Mouse (Mus musculus) kidney, postnatal 0 days (tissue): ENCODE measurements around the gene Fmn2. TPM values are rescaled to one million over a fixed set of nuclear protein-coding genes. Genes with fewer than 3 reads are reported as not detected.
A peak's percentile ranks its signal among the peaks of the same experiment; 100 is the strongest.

Experiments
- ATAC-seq: fragments of 200-750 bp; cut with Nextera tagmentation; replicated peaks from 2 replicates; pipeline ENCODE4 v1.8.0; 2017; ENCODE audit warnings: low read depth, moderate number of reproducible peaks, moderate TSS enrichment, moderate library complexity; ENCODE audit not compliant: low FRiP score
- DNase-seq: peaks from one replicate; pipeline ENCODE4 v3.0.0-alpha.2; 2016; ENCODE audit warnings: low spot score
- H3K27ac ChIP-seq: fragments of 300-500 bp; sonication (generic); 2 replicates; pipeline ENCODE4 v1.5.1; 2014; ENCODE audit warnings: mild to moderate bottlenecking
- H3K27me3 ChIP-seq: fragments of 300-500 bp; sonication (generic); 2 replicates; pipeline ENCODE4 v1.6.1; 2014; ENCODE audit warnings: low read length, mixed read lengths; ENCODE audit not compliant: insufficient read depth
- H3K36me3 ChIP-seq: fragments of 300-500 bp; sonication (generic); 2 replicates; pipeline ENCODE4 v1.6.1; 2014; ENCODE audit warnings: low read length, mixed read lengths; ENCODE audit not compliant: insufficient read depth
- H3K4me1 ChIP-seq: fragments of 300-500 bp; sonication (generic); replicated peaks from 2 replicates; pipeline ENCODE4 v1.6.1; 2014; ENCODE audit warnings: antibody characterized with exemption, low read length, mixed read lengths; ENCODE audit not compliant: insufficient read depth
- H3K4me2 ChIP-seq: fragments of 300-500 bp; sonication (generic); 2 replicates; pipeline ENCODE4 v1.6.1; 2014; ENCODE audit warnings: mild to moderate bottlenecking, low read length, moderate library complexity, mixed read lengths
- H3K4me3 ChIP-seq: fragments of 300-500 bp; sonication (generic); replicated peaks from 2 replicates; pipeline ENCODE4 v1.5.1; 2014; ENCODE audit warnings: low read depth, low read length
- H3K9ac ChIP-seq: fragments of 300-500 bp; sonication (generic); 2 replicates; pipeline ENCODE4 v1.6.1; 2014; ENCODE audit warnings: low read depth, low read length
- H3K9me3 ChIP-seq: fragments of 300-500 bp; sonication (generic); replicated peaks from 2 replicates; pipeline ENCODE4 v1.6.1; 2016; ENCODE audit warnings: low read length, inconsistent platforms, mixed read lengths
- CTCF ChIP-seq: IDR thresholded peaks from 2 replicates; pipeline ENCODE4 v1.5.1; 2016; ENCODE audit warnings: antibody characterized with exemption, low read depth, mild to moderate bottlenecking, moderate library complexity
- WGBS: fragments of 180-500 bp; shearing (Covaris S2); extraction: QIAGEN DNeasy Blood & Tissue Kit; methylation state at CpG from one replicate; pipeline ENCODE4 v1.1.7; 2014; 5-methylcytosine and 5-hydroxymethylcytosine counted together
- polyA plus RNA-seq: library from polyadenylated mRNA; unstranded; fragments of >200 nt; fragmentation: Nextera tagmentation; extraction: Ambion mirVana; gene quantifications from 2 replicates; pipeline ENCODE4 v1.2.1, GENCODE M21; 2015

The Fmn2 gene
- polyA plus RNA-seq, 1 experiment from 2014 or later: 0.14 TPM

DNA sequence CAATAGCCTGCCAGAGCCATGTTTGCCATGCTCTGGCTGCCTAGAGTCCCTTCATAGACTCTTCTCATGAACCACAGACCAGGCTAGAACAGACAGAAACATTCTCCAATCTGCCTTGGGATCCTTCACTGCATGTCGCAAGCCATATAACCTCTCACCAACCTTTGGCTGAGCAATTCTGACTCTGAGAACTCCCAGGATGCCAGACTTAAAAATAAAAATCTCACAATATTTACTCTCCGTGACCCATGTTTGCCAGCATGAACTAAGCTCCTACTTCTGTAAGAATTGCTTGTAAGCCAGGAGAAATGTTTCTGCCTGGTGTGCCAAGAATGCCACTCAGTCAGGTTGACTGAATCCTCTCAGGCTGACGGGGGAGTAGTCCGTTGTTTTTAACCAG is 246.9 kb downstream of the Fmn2 start:
- Histone ChIP-seq H3K4me3 (no peak overlapping the region), H3K9me3 (no peaks in the 10 kb centered on the region), H3K27ac (no peak overlapping the region), H3K9ac (no peak overlapping the region), H3K4me1 (no peaks in the 10 kb centered on the region), H3K4me2 (no peak overlapping the region), H3K27me3 (no peaks in the 10 kb centered on the region), H3K36me3 (no peaks in the 10 kb centered on the region)
- TF ChIP-seq CTCF: no peak
- no peak for DNase-seq
- no peak for ATAC-seq
- 81% methylated on average over 4 of the region's 4 CpGs for WGBS

DNA sequence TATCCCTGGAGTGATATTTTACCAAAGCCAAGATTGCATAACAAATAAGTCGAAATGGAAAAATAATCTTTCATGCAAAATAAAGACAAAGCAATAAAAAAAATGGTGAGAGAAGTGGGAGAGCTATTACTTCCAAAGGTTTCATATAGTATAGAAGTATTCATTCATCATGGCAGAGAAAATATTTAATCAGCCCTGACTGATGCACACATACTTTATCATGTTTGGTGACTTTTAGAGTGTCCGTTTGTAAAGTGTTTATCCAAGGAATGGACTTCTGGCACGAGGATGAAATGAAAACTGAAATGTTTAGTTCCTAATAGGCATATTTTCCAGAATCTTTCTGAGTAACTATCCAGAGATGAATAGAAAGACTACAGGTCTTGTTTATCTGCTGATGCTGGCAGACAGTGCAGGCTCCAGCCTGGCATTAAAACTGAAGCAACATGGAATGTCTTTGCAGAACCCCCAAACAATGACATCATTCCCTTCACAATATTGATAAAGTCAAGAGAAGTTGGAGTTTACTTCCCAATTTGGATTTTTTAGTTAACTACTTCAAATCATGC is 249.4 kb downstream of the Fmn2 start:
- TF ChIP-seq CTCF: no peak
- Histone ChIP-seq H3K9me3 (no peaks in the 10 kb centered on the region), H3K27ac (no peak overlapping the region), H3K4me3 (no peak overlapping the region), H3K4me2 (no peak overlapping the region), H3K36me3 (no peaks in the 10 kb centered on the region), H3K27me3 (no peaks in the 10 kb centered on the region), H3K4me1 (no peaks in the 10 kb centered on the region), H3K9ac (no peak overlapping the region)
- WGBS: 60% methylated on average over 3 of the region's 3 CpGs
- DNase-seq (no peak), ATAC-seq (no peak)

DNA sequence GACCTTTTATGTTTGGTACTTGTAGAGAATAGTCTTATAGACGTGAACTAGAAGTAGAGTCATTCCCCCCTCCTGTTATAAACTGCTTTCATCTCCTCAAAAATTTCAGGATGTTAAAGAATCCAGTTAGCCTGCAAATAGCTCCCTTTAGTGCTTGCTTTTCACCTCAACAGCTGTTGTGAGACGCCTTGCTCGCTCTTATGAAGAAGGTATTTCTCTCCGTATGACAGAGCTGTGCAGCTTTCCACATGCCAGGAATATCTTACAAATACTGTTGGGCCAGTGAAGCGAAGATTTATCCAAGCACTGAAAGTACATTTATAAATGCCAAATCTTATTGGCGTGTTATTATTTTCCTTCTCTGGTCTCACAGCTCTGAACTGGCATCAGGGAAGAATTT is 257.7 kb downstream of the Fmn2 start:
- H3K4me2 ChIP-seq: no peak overlapping the region
- no peaks in the 10 kb centered on the region for H3K4me1 ChIP-seq
- DNase-seq (no peak), ATAC-seq (no peak)
- no peaks in the 10 kb centered on the region for H3K36me3 ChIP-seq
- no peak overlapping the region for H3K4me3 ChIP-seq
- 82% methylated on average over 6 of the region's 6 CpGs for WGBS
- no peaks in the 10 kb centered on the region for H3K9me3 ChIP-seq
- no peaks in the 10 kb centered on the region for H3K27me3 ChIP-seq
- no peak for TF ChIP-seq CTCF
- H3K27ac ChIP-seq: no peak overlapping the region
- H3K9ac ChIP-seq: no peak overlapping the region

DNA sequence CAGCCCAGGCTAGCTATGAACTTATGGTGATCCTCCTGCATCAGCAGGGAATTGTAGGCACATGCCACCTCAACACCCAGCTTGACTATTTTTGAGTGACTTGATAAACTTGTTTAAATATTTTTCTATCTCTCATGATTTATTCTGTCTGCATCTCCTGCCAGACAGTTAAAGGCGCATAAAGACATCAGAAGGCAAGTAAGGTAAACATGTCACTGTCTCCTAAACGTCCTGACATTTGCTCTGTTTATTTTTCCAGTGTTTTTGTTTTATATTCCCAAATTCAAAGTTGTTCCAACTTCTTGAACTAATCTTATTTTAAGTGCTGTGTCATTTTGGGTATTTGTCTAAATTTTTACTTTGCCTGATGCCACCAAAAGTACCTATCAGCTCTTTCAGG is 264.1 kb downstream of the Fmn2 start:
- H3K27me3 ChIP-seq: no peaks in the 10 kb centered on the region
- DNase-seq: no peak
- no peaks in the 10 kb centered on the region for H3K4me1 ChIP-seq
- TF ChIP-seq CTCF: no peak
- no peaks in the 10 kb centered on the region for H3K9me3 ChIP-seq
- no peak overlapping the region for H3K4me2 ChIP-seq
- no peak overlapping the region for H3K4me3 ChIP-seq
- ATAC-seq: no peak
- H3K36me3 ChIP-seq: no peaks in the 10 kb centered on the region
- H3K9ac ChIP-seq: no peak overlapping the region
- WGBS: 23% methylated on average over 2 of the region's 2 CpGs
- no peak overlapping the region for H3K27ac ChIP-seq

DNA sequence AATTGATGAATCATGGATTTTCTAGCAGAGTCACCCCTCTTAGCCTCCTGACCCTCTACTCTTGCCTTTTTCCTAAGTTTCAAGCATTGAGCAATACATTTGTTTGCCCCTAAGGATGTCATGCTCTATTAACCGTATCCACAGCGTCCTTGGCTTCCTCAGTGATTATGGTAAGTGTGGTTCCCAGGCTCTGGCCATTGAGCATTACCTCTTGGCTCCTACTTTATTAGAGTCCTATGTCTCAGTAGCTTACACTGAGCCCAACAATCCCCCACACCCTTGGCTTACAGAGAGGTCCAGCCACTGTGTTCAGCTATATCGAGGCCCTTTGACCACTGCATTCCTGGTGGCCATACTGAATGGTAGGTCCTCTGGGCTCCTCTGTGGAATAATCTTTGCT is 265.2 kb downstream of the Fmn2 start:
- no peak for DNase-seq
- 58% methylated on average over 3 of the region's 3 CpGs for WGBS
- H3K9ac ChIP-seq: no peak overlapping the region
- H3K27ac ChIP-seq: no peak overlapping the region
- H3K4me1 ChIP-seq: no peaks in the 10 kb centered on the region
- H3K36me3 ChIP-seq: no peaks in the 10 kb centered on the region
- no peaks in the 10 kb centered on the region for H3K9me3 ChIP-seq
- H3K4me3 ChIP-seq: no peak overlapping the region
- H3K4me2 ChIP-seq: no peak overlapping the region
- no peak for ATAC-seq
- TF ChIP-seq CTCF: no peak
- H3K27me3 ChIP-seq: no peaks in the 10 kb centered on the region

DNA sequence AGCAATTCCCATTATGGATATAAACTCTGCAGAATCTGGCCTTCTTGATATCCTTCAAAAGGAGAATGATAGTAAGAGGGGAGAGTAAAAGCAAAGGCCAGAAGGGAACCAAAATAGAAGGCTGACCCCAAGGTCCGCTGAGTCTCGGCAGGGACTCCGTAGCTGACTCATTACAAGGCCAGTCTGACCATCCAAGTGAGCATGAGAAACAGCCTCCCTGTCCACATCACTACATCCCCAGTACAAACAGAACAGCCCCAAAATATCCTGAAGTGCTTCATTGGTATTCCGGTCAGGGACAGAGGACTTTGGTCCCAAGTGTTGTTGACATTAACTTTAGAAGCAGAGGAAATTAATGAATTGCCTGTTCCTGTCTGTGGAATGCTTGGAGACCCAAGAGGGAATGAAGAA is 270.3 kb downstream of the Fmn2 start:
- Histone ChIP-seq H3K9ac (no peak overlapping the region), H3K27me3 (no peaks in the 10 kb centered on the region), H3K4me1 (no peaks in the 10 kb centered on the region), H3K27ac (no peak overlapping the region), H3K36me3 (no peaks in the 10 kb centered on the region), H3K4me2 (no peak overlapping the region), H3K4me3 (no peak overlapping the region), H3K9me3 (no peaks in the 10 kb centered on the region)
- ATAC-seq (peak; percentile 77; the same call in 1 of the 2 replicates), DNase-seq (peak; percentile 12)
- TF ChIP-seq CTCF: no peak
- WGBS: 46% methylated on average over 4 of the region's 4 CpGs

DNA sequence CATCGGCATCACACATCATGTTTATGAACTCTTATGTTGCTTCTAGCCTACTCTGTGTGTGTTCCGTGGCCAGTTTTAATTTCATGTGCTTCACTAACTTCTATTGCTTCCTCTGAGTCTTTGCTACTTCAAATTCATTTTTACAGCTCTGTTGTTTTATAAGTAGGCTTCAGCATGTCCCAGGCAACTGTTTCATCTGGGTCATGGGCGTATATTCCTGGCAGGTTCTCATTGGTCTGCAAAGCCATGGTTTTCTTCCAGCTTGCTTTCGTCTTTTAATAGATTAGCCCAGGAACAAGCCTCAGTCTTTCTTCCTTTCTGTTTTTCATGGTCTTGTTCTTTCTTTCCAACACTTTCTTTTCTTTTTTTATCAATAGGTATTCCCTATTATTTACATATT is 279.4 kb downstream of the Fmn2 start:
- DNase-seq: no peak
- ATAC-seq: no peak
- Histone ChIP-seq H3K9me3 (no peaks in the 10 kb centered on the region), H3K4me2 (no peak overlapping the region), H3K4me3 (no peak overlapping the region), H3K27me3 (no peaks in the 10 kb centered on the region), H3K9ac (no peak overlapping the region), H3K27ac (no peak overlapping the region), H3K4me1 (no peaks in the 10 kb centered on the region), H3K36me3 (no peaks in the 10 kb centered on the region)
- 90% methylated on average over 4 of the region's 4 CpGs for WGBS
- TF ChIP-seq CTCF: no peak
